Mouse (Mus musculus) lung, postnatal 0 days (tissue): ENCODE data around the gene Nup50.

Experiments used
- CTCF ChIP-seq: IDR thresholded peaks from 2 replicates; pipeline ENCODE4 v1.5.1; 2016; ENCODE audit warnings: antibody characterized with exemption, mild to moderate bottlenecking
- EP300 ChIP-seq: IDR thresholded peaks from 2 replicates; pipeline ENCODE4 v1.6.1; 2016; ENCODE audit warnings: antibody characterized with exemption, mild to moderate bottlenecking, control low read depth

DNA sequence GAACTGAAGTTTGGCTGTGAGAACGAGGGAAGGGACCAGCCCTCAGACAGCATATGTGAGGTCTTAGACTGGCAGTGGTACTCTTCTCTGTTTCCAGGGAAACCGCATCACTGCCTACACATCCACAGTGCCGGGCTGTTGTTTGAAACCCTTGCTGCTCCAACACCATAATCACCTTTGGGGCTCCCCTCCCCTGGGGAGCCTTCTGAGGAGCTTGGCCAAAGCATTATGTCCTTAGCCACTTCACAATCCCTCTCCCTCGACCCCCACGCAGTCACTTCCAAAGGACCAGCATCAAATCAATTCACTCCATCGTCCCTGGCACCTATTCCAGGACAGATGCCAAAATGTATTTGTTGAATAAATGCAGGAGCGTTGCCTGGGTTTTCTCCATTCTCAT lies 66.6 kb downstream of the Nup50 start:
- no peak for TF ChIP-seq EP300
- TF ChIP-seq CTCF: no peak
